In the genomic region with DNA sequence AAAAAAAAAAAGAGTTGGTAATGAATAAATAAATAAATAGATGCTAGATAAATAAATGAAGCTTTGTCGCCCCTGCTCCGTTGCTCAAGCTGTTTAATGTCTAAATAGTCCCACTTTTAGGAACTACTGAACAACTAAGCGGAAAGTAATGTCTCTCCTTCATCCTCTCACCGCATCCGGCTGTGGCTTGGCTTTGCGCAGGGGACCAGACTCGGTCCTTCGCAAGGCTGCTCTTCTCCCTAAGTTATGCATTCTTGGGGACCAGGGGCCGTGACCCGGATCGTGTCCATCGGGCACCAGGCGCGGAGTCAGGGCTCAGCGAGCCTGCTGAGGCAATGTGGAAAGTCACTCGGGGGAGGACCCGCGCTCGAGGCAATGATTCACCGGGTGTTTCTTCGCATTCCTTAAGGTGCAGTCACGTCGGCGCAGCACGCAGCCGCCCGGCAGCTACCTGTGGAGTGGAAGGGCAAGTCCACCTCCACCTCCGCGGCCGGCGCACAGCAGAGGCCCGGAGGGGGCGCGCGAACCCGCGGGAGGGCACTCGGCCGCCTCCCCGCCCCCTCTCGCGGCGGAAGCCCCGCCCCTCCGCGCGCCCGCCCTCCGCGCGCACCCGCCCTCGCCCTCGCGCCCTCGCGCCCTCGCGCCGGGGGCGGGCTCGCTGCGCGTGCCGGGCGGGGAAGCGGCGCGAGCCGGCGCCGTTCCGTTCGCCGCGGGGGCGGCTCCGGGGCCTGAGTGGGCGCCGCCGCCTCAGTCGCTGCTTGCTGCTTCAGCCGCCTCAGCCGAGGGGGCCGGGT, we compare ENCODE assay signal across 8 mouse cellular contexts. TPM values are rescaled to one million over a fixed set of nuclear protein-coding genes. Genes with fewer than 3 reads are reported as not detected.
DNase-seq lines count a peak whose midpoint lies in the region; ATAC-seq and TF ChIP-seq lines count a peak whose summit lies in the region.

A gene (plus strand): TSS at position 595 of the 794 bp plus-strand sequence.

- peaks cover 0 to 9% of the 10 kb centered on the region in 2 experiments; a peak in 3 of 4 replicates for H3K4me1 ChIP-seq in MEL (ENCODE audit: control insufficient read depth in 1 of 2, insufficient read depth in 2 of 2, low read length in 2 of 2)

- H3K27ac ChIP-seq in MEL (ENCODE audit: control insufficient read depth, low read depth, low read length): peak within 1 kb of the TSS; percentile 24; the same call in 1 of the 2 replicates

- peaks cover 5% of the 10 kb centered on the region for H3K79me2 ChIP-seq in MEL (ENCODE audit: control insufficient read depth, insufficient read depth, low read length, poor library complexity)

- TF ChIP-seq POLR2A in MEL (IDR thresholded peaks at IDR 0.05; ENCODE audit: control insufficient read depth in 1 of 2, insufficient read depth in 1 of 2, low read depth in 1 of 2, low read length in 2 of 2, poor library complexity in 1 of 2): peak; percentile 51 to 55; a peak in 2 of 4 replicates

- no peaks in the 10 kb centered on the region for H3K27me3 ChIP-seq in MEL (ENCODE audit: control insufficient read depth in 1 of 2, insufficient read depth in 2 of 2, low read length in 2 of 2)

- peaks cover 0 to 2% of the 10 kb centered on the region in 2 experiments; a peak in 2 of 4 replicates for H3K36me3 ChIP-seq in MEL (ENCODE audit: control insufficient read depth in 1 of 2, insufficient read depth in 2 of 2, low read length in 2 of 2)

- H3K9ac ChIP-seq in MEL (ENCODE audit: control insufficient read depth, low read depth, low read length, poor library complexity, severe bottlenecking): peak within 1 kb of the TSS; percentile 95

- peak; percentile 57 to 81 for ATAC-seq in hematopoietic stem cell, adult 5-6 weeks (replicated peaks in 1 of 2; ENCODE audit: insufficient read depth in 1 of 2, low FRiP score in 2 of 2, low TSS enrichment in 1 of 2, low read depth in 1 of 2, poor library complexity in 2 of 2, severe bottlenecking in 2 of 2)

- peak within 1 kb of the TSS; percentile 82 to 96 for H3K4me3 ChIP-seq in MEL (ENCODE audit: control insufficient read depth in 1 of 2, insufficient read depth in 1 of 2, low read depth in 2 of 2, low read length in 2 of 2)

- DNase-seq in MEL (ENCODE audit: low read depth, low spot score): peak; percentile 68
- peak; percentile 74 for DNase-seq in cerebellum, adult 8-10 months
- peak; percentile 44 for DNase-seq in forelimb bud, embryonic 11.5 days (ENCODE audit: low read depth, low spot score)
- DNase-seq in layer of hippocampus, postnatal 10 days (ENCODE audit: low spot score in 2 of 2): peak; percentile 63 to 78
- DNase-seq in lung, postnatal 10 days: peak; percentile 69
- DNase-seq in ovary, postnatal 36 days (ENCODE audit: low spot score): peak; percentile 79
- DNase-seq in thymus, postnatal 25 days: peak; percentile 81

- no peak for TF ChIP-seq EP300 in MEL (IDR thresholded peaks at IDR 0.05; ENCODE audit: low read depth in 1 of 2, low read length in 2 of 2)

- TF ChIP-seq CTCF in MEL (IDR thresholded peaks at IDR 0.05 in 2 of 3, conservative IDR thresholded peaks at IDR 0.05 in 1 of 3; ENCODE audit: control insufficient read depth in 1 of 3, insufficient read depth in 1 of 3, low read depth in 2 of 3, low read length in 3 of 3, poor library complexity in 1 of 3, severe bottlenecking in 1 of 3): peak in 2 of 3 experiments; percentile 7 to 13; a peak in 3 of 6 replicates

- H3K9me3 ChIP-seq in MEL (replicated peaks; ENCODE audit: insufficient read depth, low read length): no peaks in the 10 kb centered on the region

- TF ChIP-seq RAD21 in MEL (IDR thresholded peaks at IDR 0.05; ENCODE audit: low read depth, low read length): no peak

TF ChIP-seq in MEL, 35 proteins besides CTCF, POLR2A, EP300 and RAD21:
- TF ChIP-seq NELFE (IDR thresholded peaks at IDR 0.05; ENCODE audit: low read depth, low read length) (0 out of 2 replicates have a peak, but pooled peaks have one; percentile 35), MAZ (IDR thresholded peaks at IDR 0.05; ENCODE audit: low read depth, low read length) (peak; percentile 36; the same call in 1 of the 2 replicates), ZMIZ1 (IDR thresholded peaks at IDR 0.05; ENCODE audit: low read depth, low read length) (no peak)

RNA-seq across cellular contexts. Expression of the gene that starts here (rescaled TPM):
- 18.6 and 20.6 TPM in 2 replicates for total RNA-seq in MEL (2012; rRNA removed)
- polyA plus RNA-seq in MEL (2012; ENCODE audit: insufficient read depth in 1 of 2, insufficient read length in 2 of 2, low read depth in 1 of 2, low replicate concordance in 2 of 2, missing spikeins in 1 of 2): 10 to 100 TPM in 1 of 2 experiments, not detected in 1; 24.9 TPM
- total RNA-seq in hematopoietic stem cell, adult 5-6 weeks (2017): 26.0 and 30.7 TPM in 2 replicates
- 100 to 1,000 TPM in 1 of 2 experiments, 10 to 100 TPM in 1; 93.5 to 122 TPM for total RNA-seq in layer of hippocampus, postnatal 10 days (2021)

Comparison
In these comparisons a context has a peak if more than half of its experiments do, and no peak if none do; other contexts are left out.
1. Peak in every context shown above with its lines: DNase-seq, ATAC-seq, H3K4me3 ChIP-seq and H3K27ac ChIP-seq.